Mouse (Mus musculus): ENCODE results near the gene Col18a1.
"Not testable (repeated sequence)": the region's sequence is repeated elsewhere in the genome, so short reads cannot be mapped to it uniquely, and the experiment has no call there.

Gene Col18a1

DNA sequence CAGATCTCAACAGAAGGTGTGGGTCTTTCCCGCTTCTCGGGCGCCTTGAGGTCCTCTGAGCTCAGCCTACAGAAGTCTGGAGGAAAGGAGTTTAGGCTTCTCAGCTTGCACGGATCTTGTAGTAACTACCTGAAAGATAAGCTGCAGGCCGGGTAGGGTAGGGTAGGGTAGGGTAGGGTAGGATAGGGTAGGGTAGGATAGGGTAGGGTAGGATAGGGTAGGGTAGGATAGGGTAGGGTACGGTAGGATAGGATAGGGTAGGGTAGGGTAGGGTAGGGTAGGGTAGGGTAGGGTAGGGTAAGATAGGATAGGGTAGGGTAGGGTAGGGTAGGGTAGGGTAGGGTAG, 31.6 kb downstream of the Col18a1 start:
- not testable (repeated sequence) for DNase-seq

DNA sequence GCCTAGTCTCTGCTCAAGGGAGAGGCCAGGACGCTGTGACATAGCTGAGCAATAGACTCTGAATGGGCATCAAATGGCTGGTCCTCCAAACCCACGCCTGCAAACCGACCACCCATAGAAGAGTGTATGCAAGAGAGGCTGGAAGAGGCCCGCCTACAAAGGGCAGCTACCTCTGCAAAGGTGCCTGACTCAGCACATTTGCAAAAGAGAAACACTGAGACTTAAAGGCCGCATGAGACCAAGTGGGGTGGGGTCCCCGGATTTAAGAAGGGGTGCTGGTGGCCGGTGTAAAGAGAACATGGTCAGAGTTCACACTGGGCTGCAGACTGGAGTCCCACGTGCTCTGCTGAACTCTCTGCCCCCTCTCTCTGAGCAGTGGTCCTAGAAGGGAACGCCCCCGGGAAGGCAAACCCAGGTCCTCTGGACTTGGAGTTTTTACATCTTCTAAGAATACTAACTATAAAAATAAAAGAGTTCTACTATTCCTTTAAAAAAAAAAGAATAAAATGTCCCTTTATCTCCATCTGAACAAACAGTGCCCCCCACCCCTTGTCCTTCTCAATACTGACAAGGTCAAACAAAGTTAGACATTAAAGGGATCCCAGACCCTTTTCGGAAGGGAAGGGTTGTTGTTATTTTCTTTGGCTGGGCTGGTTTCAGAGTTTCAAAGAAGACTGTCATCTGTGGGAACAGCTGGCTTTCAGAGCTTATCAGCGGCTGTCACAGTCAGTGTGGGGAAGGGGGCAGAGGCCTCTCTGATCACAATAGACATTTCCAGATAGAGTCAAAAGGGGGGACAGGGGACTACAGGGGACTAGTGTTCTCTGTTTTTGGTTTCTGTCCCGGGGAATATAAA, 32.2 kb downstream of the Col18a1 start:
- peak; percentile 31 to 62 for DNase-seq

DNA sequence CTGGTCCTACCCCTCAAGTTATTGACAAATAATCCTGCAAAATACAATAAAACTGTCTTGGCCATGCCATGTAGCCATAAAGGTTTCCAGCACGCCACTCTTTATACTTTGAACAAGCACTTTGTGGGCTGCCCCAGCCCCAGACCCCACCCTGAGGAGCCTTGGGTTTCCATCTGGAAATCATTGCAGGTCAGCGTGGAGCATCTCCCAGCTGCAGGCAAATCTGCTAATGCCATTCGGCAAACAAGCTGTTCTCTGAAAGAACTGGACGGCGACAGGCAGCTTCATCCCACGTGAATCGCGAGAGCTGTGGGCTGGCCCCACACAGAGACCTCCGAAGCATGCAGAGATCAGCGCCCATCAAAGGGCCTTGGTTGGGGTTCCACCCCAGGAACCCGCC, 34.2 kb downstream of the Col18a1 start:
- no peak for DNase-seq

DNA sequence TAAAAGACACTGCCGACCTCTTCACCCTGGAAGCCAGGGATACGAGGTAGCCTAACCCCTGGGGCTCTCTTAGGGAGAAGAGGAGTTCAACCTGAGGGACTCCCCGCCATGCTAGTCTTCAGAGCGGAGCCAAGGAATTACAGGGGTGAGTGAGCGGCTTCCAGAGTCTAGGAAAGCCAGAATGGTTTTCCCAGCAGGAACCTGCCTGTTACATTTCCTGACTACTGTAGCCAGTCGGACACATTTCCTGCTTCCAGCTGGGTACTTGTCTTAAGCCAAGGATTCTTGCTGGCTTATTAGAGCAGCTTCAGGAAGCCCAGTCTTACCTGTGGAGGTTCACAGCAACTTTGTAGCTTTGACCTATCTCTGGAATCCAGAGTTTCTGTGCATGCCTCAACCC, 34.8 kb downstream of the Col18a1 start:
- peak in 1 of 2 experiments; percentile 13 for DNase-seq

DNA sequence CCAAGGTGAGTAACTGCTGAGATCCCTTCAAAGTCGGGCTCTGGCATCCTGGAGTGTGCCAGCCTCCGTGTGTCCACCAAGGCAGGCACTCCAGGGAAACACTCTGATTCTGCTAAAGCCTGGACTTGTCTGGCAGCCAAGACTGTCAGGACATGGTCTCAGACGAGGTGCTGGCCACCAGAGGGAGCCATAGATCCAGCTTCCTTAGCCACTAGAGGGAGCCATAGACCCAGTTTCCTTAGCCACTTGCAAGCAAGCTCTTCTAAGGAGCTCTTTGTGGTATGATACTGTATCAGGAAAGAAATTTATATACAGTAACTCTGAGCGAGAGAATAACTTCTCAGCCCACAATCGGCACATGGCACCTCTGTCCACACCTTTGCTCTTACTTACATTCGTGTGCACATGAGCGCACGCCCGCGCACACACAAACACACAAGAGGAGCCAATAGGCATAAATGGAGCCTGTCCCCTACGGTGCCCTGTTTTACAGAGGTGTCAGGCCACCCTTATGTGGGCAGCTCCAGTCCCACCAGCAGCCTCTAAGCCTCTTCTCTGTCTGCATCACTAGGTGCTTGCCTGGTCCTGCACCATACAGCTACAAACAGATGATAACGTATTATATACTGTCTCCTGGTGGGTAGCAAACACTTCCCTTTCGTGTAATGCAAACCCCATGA, 35.6 kb downstream of the Col18a1 start:
- peak; percentile 92 to 93 for DNase-seq

DNA sequence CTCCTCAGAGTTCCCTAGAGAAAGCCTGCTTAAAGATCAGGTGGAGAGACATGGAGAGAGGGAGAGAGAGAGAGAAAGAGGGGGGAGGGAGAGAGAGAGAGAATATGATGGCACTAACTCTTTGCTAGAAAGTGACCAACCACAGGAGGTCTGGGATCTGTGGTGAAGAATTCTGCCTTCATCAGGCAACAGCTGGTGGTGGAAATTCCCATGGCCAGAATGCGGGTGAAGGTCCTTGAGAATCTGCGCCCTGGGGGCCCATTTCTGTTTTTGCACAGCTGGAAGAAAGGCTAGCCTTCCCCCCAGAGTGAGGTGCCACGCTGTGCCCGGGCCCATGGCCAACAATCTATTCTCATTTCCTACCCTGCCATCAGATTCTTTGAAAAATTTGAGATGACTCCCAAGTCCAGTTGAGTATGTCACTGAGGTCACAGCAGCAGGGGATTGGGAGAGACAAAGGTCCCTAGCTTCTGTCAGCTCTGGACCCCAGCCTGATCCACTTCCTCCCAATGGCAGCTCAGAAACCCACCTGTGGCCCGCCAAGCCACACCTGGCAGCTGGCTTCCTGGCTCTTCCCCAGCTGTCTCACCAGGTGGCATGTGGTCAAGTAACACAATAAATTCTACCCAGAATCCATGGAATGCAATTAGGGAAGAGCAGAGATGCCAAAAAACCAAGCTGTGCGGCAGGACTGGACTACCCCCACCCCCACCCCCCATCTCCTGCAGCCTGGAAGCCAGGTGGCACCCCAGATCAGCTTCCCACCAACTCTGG, 36.5 kb downstream of the Col18a1 start:
- DNase-seq = peak in 1 of 2 experiments; percentile 17

DNA sequence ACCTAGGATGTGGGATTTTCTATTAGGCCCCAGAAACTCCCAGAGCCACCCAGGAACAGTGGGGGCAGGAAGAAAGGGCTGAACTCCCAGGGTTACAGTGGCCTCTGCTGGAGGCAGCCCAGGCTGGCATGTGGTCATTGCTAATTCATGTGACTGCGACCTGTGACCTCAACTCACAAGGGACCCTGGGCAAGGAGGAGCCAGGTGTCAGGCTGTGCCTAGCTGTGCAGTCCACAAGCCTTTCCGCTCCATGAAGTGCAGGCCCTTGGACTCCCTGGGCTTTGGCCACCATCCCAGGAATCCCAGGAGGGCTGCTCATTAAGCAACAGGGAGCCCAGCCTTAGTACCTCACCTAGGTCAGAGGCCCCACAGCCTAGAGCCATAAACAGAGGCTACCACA, 38.4 kb downstream of the Col18a1 start:
- peak; percentile 80 to 87 for DNase-seq

DNA sequence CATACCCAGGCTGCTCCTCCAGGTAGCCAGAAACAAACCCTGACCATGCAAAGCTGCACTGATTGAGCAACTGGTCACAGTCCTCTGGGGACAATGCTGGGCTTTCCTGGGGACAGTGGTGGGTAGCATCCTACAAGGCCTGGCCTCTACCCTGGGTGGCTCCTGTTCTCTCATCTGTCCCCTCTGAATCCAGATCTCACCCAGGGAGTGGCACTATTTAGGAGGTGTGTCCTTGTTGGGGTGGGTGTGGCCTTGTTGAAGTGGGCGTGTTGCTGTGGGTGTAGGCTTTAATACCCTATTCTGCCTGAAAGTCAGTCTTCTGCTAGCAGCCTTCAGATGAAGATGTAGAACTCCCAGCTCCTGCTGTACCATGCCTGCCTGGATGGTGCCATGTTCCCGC, 39.8 kb downstream of the Col18a1 start:
- DNase-seq = no peak

DNA sequence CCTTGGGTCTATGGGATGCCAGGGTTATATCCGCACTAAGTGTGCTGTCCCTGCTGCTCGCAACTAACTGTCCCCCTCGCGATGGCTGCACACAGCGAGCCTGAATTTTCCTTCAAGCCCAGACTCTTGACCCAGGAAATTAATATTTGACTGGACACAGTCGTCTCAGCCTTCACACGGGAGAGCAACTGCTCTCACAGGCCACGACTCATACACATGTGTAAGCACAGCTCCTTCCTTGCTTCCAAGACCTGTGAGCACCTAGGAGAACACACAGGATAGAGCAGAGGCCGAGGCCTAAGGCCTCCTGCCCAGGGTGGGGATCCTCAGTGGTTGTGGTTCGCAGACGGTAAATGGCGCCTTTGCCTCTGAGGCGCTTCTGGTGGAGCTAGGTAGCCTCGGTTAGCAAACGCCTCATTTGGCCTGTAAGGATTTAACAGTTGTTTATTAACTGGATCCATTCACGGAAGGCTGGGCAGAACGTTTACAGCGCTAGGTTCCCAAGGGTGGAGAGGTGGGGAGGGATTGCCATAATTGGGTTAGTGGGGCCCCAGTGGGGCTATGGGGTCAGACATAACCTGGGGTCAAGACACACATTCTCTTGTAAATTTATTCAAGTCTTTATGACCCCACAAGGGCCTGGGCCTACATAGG, 41.1 kb downstream of the Col18a1 start:
- DNase-seq = peak; percentile 49 to 72

DNA sequence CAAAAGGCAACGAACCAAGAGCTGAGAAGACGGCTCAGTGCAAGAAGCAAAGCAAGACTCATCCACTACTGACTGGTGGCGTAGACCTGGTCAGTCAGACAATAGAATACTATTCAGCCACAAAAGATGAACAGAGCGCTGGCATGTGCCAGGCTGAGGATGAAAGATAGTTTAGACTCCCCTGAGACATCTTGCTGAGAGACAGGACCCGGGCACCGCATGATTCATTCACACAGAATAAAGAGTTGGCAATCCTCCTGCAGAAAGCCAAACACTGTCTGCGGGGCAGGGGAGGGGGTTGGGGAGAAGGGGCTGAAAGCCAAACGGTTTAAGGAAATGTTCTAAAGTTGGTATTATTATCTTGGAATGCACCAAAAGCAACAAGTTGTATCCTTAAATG, 42.4 kb downstream of the Col18a1 start:
- no peak for DNase-seq

DNA sequence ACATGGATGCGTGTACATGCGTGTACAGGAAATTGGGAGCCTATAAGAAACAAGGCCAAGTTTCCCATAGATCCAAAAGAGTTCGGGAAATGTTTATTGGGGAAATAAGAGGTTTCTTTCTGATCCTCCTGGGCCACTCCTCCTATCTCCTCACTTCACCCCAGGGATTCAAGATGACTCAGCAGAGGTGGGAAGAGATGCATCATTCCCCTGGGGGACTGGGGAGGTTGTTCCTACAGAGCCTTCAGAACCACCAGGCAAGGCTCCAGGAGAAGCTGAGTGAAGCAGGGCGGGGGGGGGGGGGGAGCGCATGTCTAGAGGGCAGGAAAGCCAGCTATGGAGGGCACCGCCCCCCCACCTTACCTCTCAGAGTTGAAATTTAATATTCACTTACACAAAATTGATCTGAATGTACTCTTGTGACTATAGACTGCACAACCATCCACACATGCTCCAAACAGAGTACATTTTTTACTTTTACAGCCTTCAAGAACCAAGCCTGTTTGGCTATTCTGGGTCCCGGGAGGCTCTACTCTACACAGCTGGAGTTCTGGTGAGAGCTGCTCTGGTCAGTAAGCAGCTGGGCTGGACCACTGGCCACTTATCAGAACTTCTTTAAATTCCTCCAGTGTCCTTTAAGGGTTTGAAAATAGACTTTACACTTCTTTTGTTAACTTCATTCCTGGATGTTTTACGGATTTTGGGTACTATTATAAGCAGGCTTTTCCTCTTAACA, 44.9 kb downstream of the Col18a1 start:
- no peak for DNase-seq

DNA sequence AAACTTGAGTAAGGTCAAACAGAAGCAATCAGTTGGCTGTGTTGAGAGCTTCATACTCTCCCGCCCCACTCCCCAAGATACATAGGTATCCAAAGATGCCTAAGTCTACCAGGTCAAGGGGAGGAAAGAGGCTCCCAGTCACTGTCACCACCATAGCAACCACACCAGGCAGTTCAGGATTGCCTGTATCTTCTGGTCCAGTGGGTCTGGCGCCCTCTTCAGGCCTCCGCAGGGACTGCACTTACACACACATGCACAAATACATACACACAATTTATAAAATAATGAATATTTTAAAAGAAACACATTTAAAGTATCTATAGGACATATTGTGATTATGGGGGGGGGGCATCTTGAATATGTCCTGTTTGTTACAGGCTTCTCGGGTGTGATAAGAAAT, 45.8 kb downstream of the Col18a1 start:
- DNase-seq = no peak

DNA sequence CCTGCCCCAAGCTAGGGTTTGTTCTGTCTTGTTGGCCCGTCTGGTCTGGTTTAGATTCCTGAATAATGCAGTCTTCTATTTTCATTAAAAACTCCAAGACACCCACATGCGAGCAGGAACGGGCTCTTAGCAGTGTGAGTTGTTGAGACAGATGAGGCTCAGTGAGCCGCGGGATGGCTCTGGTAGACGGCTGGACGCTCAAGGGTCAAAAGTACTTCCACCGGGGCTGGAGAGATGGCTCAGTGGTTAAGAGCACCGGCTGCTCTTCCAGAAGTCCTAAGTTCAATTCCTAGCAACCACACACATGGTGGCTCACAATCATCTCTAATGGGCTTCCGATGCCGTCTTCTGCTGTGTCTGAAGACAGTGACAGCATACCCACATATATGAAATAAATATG, 46.9 kb downstream of the Col18a1 start:
- peak in 1 of 2 experiments; percentile 49 for DNase-seq

DNA sequence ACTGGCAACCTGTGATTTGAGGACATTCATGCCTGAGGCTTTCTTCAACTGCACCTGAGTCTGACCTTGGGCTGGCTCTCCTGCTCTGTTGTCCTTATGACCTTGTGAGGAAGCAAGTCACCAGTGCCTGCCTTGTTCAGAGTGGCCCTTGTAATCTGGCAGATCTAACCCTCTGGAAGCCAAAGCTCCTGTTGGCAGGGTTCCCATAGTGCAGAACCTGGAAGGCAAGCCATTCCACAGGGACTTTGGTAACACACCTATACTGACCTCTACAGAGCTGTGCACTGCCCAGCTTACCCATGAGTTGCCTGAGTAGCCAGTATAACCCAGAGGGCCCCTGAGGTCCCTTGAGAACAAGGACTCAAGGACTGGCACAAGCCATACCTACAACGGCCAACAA, 48.0 kb downstream of the Col18a1 start:
- DNase-seq = peak in 1 of 2 experiments; percentile 60

DNA sequence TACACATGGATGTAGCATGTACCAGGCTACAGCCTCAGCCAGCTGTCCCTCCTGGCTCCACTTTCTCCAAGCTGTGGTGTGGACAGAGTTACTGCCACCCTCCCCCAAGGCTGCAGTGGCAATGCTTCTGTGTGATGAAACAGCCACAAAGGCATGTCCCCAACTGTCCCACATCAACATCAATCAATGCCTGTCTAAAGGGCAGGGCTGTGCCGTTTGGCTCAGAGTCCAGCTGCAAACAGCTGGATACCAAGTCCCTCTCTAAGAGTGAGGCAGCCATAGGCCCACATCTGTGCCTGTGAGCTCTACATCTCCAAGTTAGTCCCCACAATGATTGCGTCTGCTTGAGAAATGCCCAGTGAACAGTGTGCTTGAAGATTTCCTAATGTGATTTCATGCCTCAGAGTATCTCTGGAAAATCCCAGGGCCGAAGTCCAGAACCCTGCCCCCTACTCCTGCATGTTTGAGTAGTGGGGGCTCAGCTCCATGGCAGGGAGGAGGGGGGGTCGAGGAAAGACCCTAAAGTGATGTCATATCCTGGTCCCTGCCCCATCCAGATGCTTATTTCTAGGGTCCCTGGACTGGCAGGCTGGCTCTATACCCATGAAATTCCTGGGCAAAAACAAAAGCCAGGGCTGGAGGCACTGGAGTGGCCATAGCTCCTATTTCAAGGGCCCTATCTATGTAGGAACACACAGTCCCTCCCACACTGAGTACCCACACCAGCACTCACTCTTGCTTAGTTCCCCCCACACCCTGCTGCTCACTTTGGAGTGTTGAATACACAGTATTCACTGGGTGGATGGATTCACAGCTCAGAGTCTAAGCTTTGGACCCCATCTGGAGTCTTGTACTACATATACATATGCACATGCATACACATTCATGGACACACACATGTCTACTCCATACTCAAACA, 49.6 kb downstream of the Col18a1 start:
- DNase-seq = peak; percentile 49 to 65

DNA sequence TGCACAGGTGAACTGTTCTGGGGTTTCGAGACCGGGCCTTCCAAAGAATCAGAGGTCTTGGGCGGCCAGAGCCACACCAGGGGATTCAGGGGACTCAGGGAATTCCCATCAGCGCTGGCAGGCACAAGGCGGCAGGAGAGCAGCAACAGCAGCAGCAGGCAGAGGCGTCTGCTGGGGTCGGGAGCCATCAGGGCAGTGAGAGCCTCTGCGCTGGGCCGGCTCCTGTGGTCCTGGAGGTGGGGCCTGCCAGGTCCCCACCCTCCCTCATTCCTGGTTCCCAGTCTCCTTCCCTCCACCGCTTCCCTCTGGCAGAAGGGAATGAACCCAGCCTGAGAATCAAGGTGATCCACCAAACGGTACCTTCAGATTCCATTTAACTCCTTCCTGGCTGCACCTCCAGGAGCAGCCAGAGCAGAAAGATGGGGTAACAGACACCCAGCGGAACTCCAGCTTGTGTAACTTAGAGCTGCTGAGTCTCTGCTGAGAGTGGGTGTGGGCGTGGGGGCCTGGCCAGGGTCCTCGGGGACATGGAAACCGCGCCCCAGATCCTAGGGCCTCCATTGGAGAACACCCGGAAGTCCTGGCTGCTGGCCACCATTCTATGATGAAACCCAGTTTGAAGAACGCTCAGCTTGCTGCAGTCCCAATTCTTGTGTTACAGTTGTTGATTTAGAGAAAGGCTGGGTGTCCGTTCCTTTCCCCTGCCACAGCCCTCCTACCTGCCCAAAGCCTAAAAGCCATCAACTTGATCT, 52.7 kb downstream of the Col18a1 start:
- DNase-seq = peak; percentile 72 to 81

DNA sequence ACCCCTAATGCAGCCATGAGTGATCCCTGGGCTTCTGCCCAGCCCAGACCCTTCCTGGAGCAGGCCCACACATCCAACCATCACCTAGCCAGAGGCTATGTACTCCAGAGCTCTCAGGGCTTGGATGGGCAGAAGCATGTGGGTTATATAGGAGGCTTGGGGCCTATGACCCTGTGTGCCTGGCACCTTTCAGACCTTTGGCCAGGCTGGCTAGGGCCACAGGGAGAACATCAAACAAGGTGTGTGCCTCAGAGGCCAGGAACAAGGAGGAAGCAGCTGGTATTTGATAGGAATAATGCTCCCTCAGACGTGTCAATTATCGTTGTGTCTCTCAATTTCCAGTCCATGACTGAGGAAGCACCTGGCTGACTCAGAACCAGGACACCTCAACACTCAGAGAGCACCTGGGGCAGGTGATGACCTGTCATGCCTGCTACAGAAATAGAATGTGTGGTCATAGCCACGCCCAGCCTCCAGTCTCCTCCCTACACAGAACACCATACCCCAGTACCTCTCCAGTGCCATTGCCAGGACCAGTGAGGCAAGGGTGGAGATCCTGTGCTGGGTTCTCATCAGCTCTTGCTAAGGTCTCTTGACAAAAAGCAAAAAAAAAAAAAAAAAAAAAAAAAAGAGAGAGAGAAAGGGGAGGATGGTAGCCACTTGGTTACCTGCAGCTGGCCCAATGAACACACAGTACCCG, 54.6 kb downstream of the Col18a1 start:
- no peak for DNase-seq

DNA sequence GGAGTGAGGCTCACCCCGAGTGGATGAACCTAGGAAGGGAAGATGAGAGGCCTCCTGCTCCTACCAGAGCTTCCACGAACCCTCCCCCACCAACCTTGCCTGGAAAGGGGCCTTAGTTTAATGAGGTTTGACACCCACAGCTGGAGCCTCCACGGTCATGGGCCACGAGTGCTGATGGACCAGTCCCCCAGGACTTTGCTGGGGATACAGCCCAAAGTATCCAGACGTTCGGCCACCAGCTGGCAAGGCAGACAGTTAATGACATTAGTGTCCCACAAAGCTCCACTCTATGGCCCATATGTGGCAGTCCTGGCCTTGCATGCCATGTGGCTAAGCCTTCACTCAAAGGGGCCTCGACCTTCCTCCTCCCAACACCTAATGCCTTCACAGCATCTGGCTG, 55.5 kb downstream of the Col18a1 start:
- DNase-seq = no peak

DNA sequence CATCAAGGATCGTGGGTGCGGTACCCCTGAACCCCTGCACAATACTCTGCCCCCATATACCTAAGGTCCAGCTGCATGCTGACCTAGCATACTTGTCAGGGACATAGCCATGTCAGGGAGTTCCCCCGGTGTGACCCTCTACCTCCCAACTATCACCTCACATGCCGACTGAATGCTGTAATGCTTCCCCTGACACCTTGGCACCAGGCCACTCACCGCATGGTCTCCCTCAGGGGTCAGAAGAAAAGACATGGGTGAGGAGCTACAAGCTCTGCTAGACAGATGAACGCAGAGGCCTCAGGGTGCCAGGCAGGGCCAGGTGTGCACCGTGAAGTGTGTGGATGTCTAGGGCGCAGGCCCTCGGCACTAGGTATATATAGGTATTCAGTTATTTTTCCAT, 56.3 kb downstream of the Col18a1 start:
- peak; percentile 76 to 85 for DNase-seq

DNA sequence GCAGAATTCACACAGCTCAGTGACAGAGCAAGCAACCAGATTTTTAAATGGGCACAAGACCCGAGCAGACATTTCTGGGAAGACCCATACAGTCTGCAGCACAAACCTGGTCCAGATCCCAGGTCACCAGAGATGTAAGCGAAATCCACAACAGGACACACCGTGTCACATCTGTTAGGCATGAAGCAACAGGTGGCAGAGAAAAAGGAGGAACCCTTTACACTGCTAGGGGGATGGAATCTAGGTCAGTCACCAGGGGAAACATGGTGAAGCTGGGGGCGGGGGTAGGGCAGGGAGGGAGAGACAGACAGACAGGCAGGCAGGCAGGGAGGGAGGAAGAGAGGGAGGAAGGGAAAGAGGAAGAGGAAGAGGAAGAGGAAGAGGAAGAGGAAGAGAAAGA, 58.2 kb downstream of the Col18a1 start:
- DNase-seq = no peak

Data from kidney, postnatal 4 days (tissue).